Mouse (Mus musculus): Measurements from ENCODE around the gene Fam92a.
"Not testable (repeated sequence)": the region's sequence is repeated elsewhere in the genome, so short reads cannot be mapped to it uniquely, and the experiment has no call there.

Gene Fam92a

DNA sequence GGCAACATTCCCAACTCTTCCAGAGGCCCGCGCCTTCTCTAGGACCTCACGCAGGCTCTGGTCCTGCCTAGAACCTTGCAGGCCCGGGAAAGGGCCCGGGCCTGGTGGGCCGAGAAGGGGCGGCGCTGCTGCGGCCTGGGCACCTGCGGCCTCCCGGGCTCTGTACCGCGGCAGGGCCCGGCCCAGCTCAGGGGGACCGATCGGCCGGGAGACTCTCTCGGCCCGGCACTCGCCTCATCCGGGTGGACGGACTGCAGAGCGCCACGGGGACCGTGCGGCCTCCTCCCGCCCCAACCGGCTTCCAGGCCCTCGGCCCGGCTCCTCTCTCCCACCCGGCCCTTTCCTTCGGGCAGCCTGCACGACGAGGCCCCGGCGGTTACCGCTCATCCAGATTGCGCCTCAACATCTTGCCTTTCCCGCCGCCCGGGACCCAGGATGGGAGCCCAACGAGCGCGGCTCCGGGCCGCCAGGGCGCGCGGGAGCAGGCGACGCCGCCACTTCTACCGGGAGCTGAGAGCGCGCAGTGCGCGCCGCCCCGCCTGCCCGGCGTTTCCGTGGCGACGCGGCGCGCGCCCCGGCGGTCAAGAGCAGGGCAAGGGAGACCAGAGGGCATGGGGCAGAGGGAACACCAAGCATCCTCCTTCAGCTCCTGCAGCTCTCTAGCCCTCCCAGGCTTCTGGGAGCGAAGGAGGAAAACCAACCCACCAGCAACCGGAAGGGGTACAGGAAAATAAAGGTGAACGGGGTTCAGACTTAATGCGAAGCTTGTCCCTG, at the start of gene Fam92a:
Fam92a (minus strand) TSS at position 698 of the 774 bp plus-strand sequence.
- DNase-seq (ENCODE audit: low spot score in 2 of 2), result peak; percentile 38 to 69

DNA sequence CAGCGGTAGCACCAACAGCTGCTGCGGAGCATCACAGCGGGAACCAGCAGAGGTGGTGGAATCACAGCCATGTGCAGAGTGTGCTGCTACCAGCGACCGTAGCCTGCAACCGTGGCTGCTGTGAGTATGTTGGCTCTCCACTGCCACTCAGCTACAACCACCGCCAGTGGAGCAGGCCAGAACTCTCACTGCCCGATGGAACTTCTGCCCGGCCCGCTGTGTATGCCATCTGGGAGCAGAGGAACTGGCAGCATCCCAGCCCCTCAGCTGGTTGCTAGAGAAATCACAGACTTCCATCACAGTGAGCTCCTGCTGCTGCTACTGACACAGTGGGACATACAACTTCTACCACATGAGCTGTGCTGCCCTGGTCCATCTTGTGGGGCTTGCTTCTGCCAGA, 7.2 kb upstream of the Fam92a start:
- peak; percentile 31 to 37 for DNase-seq (ENCODE audit: low spot score in 2 of 2)

DNA sequence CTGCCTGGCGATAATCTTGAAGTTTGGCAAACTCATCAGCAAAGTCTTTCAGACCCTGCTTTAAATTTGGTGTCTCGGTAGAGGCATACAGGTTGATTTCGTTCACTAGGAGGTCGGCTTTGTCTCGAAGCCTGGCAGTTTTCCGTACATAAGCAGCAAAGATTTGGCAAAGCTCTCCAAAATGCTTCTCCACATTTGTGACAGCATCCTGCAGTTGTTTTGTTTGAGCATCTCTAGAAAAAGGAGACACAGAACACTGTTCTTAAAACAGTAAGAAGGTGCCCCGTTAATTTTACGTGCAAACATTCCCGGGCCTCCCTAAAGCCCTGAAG, 863 bp downstream of the Fam92a start:
- DNase-seq (ENCODE audit: low spot score in 2 of 2), result no peak

DNA sequence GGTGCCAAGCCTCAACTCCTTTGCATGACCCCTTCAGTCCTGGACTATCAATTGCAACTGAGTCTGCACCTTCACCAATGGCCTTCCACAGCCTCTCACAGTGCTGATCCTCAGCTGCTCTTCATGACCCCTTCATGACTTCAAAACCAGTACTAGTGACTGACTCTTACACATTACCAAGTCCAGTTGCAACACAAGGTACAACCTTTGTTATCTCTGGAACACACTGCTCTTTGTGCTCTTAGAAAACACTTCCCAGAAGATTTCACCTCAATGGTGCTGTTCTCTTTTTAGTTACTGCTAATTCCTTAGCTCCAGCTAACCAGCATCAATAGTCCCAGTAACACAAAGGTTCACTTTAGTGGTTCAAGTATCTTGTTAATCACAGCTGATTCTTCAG, 24.2 kb downstream of the Fam92a start:
- no peak for DNase-seq (ENCODE audit: low spot score in 2 of 2)

DNA sequence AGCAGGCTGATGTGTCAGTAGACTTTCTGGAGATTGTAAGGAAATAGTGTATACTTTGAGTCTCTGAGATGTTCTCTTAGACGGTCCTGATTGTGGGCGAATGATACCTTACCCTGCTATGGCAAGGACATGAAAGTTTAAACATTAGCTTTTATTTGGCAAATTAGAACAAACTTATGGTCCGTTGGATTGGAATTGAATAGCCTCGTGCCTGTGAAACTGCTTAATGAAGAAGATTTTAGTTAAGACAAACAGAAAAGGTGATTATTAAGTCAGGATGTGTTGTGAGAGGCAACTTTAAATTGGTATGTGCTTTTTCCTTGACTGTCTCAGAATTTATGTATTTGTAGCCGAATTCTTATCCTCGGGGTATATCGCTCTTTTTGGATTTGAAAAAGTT, 30.3 kb downstream of the Fam92a start:
- DNase-seq (ENCODE audit: low spot score in 2 of 2), result not testable (repeated sequence)

DNA sequence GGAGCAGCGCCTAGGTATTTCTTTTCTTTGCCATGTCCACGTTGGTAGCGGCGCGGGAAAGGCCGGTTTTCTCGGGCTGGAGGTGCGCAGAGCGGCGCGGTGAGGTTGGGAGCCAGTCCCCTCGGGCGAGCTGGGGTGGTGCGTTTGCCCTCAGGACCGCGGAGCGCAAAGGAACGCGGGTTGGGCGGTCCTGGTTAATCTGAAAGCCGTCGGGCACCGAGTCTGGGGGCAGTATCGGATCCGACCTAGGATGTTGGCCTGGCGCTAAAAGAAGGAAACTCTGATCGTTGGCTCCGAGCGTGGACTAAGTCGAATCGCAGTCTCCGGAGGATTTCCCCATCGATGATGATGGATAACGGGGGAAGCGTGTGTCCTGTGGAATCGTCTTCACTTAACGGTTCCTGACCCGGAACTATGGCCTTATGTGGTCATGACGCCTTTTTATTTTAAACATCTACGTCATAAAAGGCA, 31.2 kb downstream of the Fam92a start:
- not testable (repeated sequence) for DNase-seq (ENCODE audit: low spot score in 2 of 2)

DNA sequence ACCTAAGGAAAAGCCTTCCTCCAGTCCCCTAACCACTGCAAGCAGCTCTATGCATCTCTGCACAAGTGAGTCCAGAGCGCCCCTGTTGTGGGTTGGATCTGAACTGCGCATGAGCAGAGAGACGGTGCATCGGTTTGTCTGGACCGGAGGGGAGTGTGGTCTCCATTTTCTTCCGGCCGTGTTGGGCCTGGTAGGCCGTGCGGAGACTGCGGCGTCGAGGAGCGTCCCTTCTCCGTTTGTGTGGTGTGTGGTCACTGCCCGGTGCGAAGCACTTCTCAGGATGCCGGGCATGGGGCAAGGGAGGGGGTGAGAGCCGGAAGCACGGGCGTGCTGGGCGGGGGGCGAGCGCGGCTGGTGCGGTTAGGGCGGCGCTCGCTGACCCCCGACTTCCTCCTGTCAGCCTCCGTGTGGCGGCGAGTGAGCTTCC, 31.7 kb downstream of the Fam92a start, which contains the start of gene Rbm12b1:
Rbm12b1 (plus strand) TSS at position 124 of the 427 bp plus-strand sequence.
- peak; percentile 73 to 77 for DNase-seq (ENCODE audit: low spot score in 2 of 2)

All from frontal cortex, postnatal 10 days (tissue).